Mouse (Mus musculus) neural tube, embryonic 13.5 days (tissue): ENCODE data around the gene Pacsin2. TPM values are rescaled to one million over a fixed set of nuclear protein-coding genes. Genes with fewer than 3 reads are reported as not detected.

Experiments used
- ATAC-seq: fragments of 200-750 bp; cut with Nextera tagmentation; 2 replicates; pipeline ENCODE4 v1.8.0; 2017; ENCODE audit warnings: low read depth, mild to moderate bottlenecking, moderate TSS enrichment, moderate library complexity
- H3K27ac ChIP-seq: fragments of 300-500 bp; sonication (generic); replicated peaks from 2 replicates; pipeline ENCODE4 v1.5.1; 2015; ENCODE audit warnings: moderate library complexity, mild to moderate bottlenecking, inconsistent platforms
- H3K27me3 ChIP-seq: fragments of 300-500 bp; sonication (generic); 2 replicates; pipeline ENCODE4 v1.6.1; 2015; ENCODE audit warnings: mild to moderate bottlenecking, inconsistent platforms
- H3K36me3 ChIP-seq: fragments of 300-500 bp; sonication (generic); 2 replicates; pipeline ENCODE4 v1.6.1; 2015; ENCODE audit warnings: mild to moderate bottlenecking, inconsistent platforms
- H3K4me1 ChIP-seq: fragments of 300-500 bp; sonication (generic); replicated peaks from 2 replicates; pipeline ENCODE4 v1.6.1; 2015; ENCODE audit warnings: inconsistent platforms
- H3K4me2 ChIP-seq: fragments of 300-500 bp; sonication (generic); 2 replicates; pipeline ENCODE4 v1.6.1; 2015; ENCODE audit warnings: inconsistent platforms, mild to moderate bottlenecking, moderate library complexity
- H3K4me3 ChIP-seq: fragments of 300-500 bp; sonication (generic); 2 replicates; pipeline ENCODE4 v1.5.1; 2015; ENCODE audit warnings: mild to moderate bottlenecking, inconsistent platforms
- H3K9ac ChIP-seq: fragments of 300-500 bp; sonication (generic); 2 replicates; pipeline ENCODE4 v1.6.1; 2015; ENCODE audit warnings: moderate library complexity, mild to moderate bottlenecking, inconsistent platforms
- H3K9me3 ChIP-seq: fragments of 300-500 bp; sonication (generic); 2 replicates; pipeline ENCODE4 v1.6.1; 2016; ENCODE audit warnings: inconsistent platforms
- WGBS: fragments of 180-500 bp; shearing (Covaris S2); methylation state at CpG from one replicate; pipeline ENCODE4 v1.1.7; 2015; 5-methylcytosine and 5-hydroxymethylcytosine counted together
- polyA plus RNA-seq: library from polyadenylated mRNA; unstranded; fragments of >200 nt; fragmentation: Nextera tagmentation; extraction: Ambion mirVana; gene quantifications from 2 replicates; pipeline ENCODE4 v1.2.1, GENCODE M21; 2015

Gene Pacsin2
- polyA plus RNA-seq, 1 experiment from 2014 or later: 29.6 TPM

- H3K4me3 ChIP-seq: no peak overlapping the region
- H3K4me2 ChIP-seq: no peak overlapping the region
- H3K36me3 ChIP-seq: no peaks in the 10 kb centered on the region
- ATAC-seq: no peak
- H3K9ac ChIP-seq: no peak overlapping the region
- H3K9me3 ChIP-seq: no peaks in the 10 kb centered on the region
- 0 out of 2 replicates have a peak, but pooled peaks cover 9% of the 10 kb centered on the region for H3K4me1 ChIP-seq
- no peak overlapping the region for H3K27ac ChIP-seq
- WGBS: 91% methylated on average over 5 of the region's 5 CpGs
- H3K27me3 ChIP-seq: no peaks in the 10 kb centered on the region
Observed at GRCm38 (mm10) chr15:83455637-83456036, 8.8 kb downstream of the Pacsin2 start.

- Histone ChIP-seq H3K4me3 (no peak overlapping the region), H3K9ac (no peak overlapping the region), H3K9me3 (no peaks in the 10 kb centered on the region), H3K27ac (no peak overlapping the region), H3K4me2 (no peak overlapping the region), H3K27me3 (no peaks in the 10 kb centered on the region), H3K36me3 (no peaks in the 10 kb centered on the region), H3K4me1 (0 out of 2 replicates have a peak, but pooled peaks cover 9% of the 10 kb centered on the region)
- WGBS: 84% methylated on average over 3 of the region's 3 CpGs
- ATAC-seq: no peak
Observed at GRCm38 (mm10) chr15:83455034-83455433, 9.4 kb downstream of the Pacsin2 start.

- no peaks in the 10 kb centered on the region for H3K9me3 ChIP-seq
- H3K27ac ChIP-seq: no peak overlapping the region
- no peak overlapping the region for H3K9ac ChIP-seq
- no peak overlapping the region for H3K4me3 ChIP-seq
- H3K36me3 ChIP-seq: no peaks in the 10 kb centered on the region
- H3K27me3 ChIP-seq: no peaks in the 10 kb centered on the region
- H3K4me2 ChIP-seq: no peak overlapping the region
- 91% methylated on average over 7 of the region's 7 CpGs for WGBS
- ATAC-seq: no peak
- H3K4me1 ChIP-seq: 0 out of 2 replicates have a peak, but pooled peaks cover 9% of the 10 kb centered on the region
Observed at GRCm38 (mm10) chr15:83454419-83454818, 10.0 kb downstream of the Pacsin2 start.

- H3K4me3 ChIP-seq: no peak overlapping the region
- no peaks in the 10 kb centered on the region for H3K36me3 ChIP-seq
- no peak for ATAC-seq
- WGBS: 88% methylated on average over 3 of the region's 3 CpGs
- H3K9me3 ChIP-seq: no peaks in the 10 kb centered on the region
- no peak overlapping the region for H3K4me2 ChIP-seq
- H3K27ac ChIP-seq: no peak overlapping the region
- no peaks in the 10 kb centered on the region for H3K27me3 ChIP-seq
- H3K4me1 ChIP-seq: 0 out of 2 replicates have a peak, but pooled peaks cover 9% of the 10 kb centered on the region
- no peak overlapping the region for H3K9ac ChIP-seq
Observed at GRCm38 (mm10) chr15:83453879-83454278, 10.5 kb downstream of the Pacsin2 start.

GRCm38 (mm10) chr15:83452219-83452760 is 12.1 kb downstream of the Pacsin2 start:
- no peak overlapping the region for H3K4me3 ChIP-seq
- H3K36me3 ChIP-seq: no peaks in the 10 kb centered on the region
- no peak for ATAC-seq
- H3K4me2 ChIP-seq: no peak overlapping the region
- no peak overlapping the region for H3K9ac ChIP-seq
- WGBS: 86% methylated on average over 7 of the region's 7 CpGs
- H3K27ac ChIP-seq: no peak overlapping the region
- peaks cover 17% of the 10 kb centered on the region for H3K4me1 ChIP-seq
- H3K9me3 ChIP-seq: no peaks in the 10 kb centered on the region
- H3K27me3 ChIP-seq: no peaks in the 10 kb centered on the region

GRCm38 (mm10) chr15:83451621-83452210 is 12.7 kb downstream of the Pacsin2 start:
- peaks cover 17% of the 10 kb centered on the region for H3K4me1 ChIP-seq
- no peaks in the 10 kb centered on the region for H3K36me3 ChIP-seq
- WGBS: 79% methylated on average over 7 of the region's 7 CpGs
- H3K4me3 ChIP-seq: no peak overlapping the region
- H3K27me3 ChIP-seq: no peaks in the 10 kb centered on the region
- H3K9me3 ChIP-seq: no peaks in the 10 kb centered on the region
- H3K9ac ChIP-seq: no peak overlapping the region
- H3K27ac ChIP-seq: no peak overlapping the region
- no peak overlapping the region for H3K4me2 ChIP-seq
- no peak for ATAC-seq

GRCm38 (mm10) chr15:83450007-83450406 is 14.4 kb downstream of the Pacsin2 start:
- WGBS: 82% methylated on average over 2 of the region's 2 CpGs

GRCm38 (mm10) chr15:83448646-83449045 is 15.8 kb downstream of the Pacsin2 start:
- Histone ChIP-seq H3K4me1 (peaks cover 34% of the 10 kb centered on the region), H3K27ac (no peak overlapping the region), H3K4me3 (no peak overlapping the region), H3K9me3 (no peaks in the 10 kb centered on the region), H3K4me2 (no peak overlapping the region), H3K36me3 (no peaks in the 10 kb centered on the region), H3K27me3 (no peaks in the 10 kb centered on the region), H3K9ac (no peak overlapping the region)
- WGBS: 82% methylated on average over 5 of the region's 5 CpGs
- no peak for ATAC-seq

More at GRCm38 (mm10) chr15:83450007-83450406, 14.4 kb downstream of the Pacsin2 start:
- Histone ChIP-seq H3K27me3 (no peaks in the 10 kb centered on the region), H3K4me1 (peaks cover 30% of the 10 kb centered on the region), H3K9ac (no peak overlapping the region), H3K4me2 (no peak overlapping the region), H3K9me3 (no peaks in the 10 kb centered on the region), H3K36me3 (no peaks in the 10 kb centered on the region), H3K27ac (no peak overlapping the region), H3K4me3 (no peak overlapping the region)
- no peak for ATAC-seq

GRCm38 (mm10) chr15:83447791-83448544 is 16.4 kb downstream of the Pacsin2 start:
- H3K27me3 ChIP-seq: no peaks in the 10 kb centered on the region
- H3K27ac ChIP-seq: no peak overlapping the region
- WGBS: 64% methylated on average over 10 of the region's 10 CpGs
- H3K9ac ChIP-seq: no peak overlapping the region
- no peak overlapping the region for H3K4me2 ChIP-seq
- peaks cover 33% of the 10 kb centered on the region for H3K4me1 ChIP-seq
- no peak for ATAC-seq
- no peaks in the 10 kb centered on the region for H3K36me3 ChIP-seq
- H3K4me3 ChIP-seq: no peak overlapping the region
- H3K9me3 ChIP-seq: no peaks in the 10 kb centered on the region

GRCm38 (mm10) chr15:83445908-83446307 is 18.5 kb downstream of the Pacsin2 start:
- ATAC-seq: no peak

GRCm38 (mm10) chr15:83445383-83445782 is 19.0 kb downstream of the Pacsin2 start:
- Histone ChIP-seq H3K27ac (no peak overlapping the region), H3K4me3 (no peak overlapping the region), H3K9me3 (no peaks in the 10 kb centered on the region), H3K36me3 (no peaks in the 10 kb centered on the region), H3K4me2 (no peak overlapping the region), H3K27me3 (no peaks in the 10 kb centered on the region), H3K4me1 (peaks cover 27% of the 10 kb centered on the region), H3K9ac (no peak overlapping the region)
- no peak for ATAC-seq
- WGBS: 63% methylated on average over 5 of the region's 5 CpGs

More at GRCm38 (mm10) chr15:83445908-83446307, 18.5 kb downstream of the Pacsin2 start:
- H3K4me1 ChIP-seq: peaks cover 27% of the 10 kb centered on the region
- no peak overlapping the region for H3K27ac ChIP-seq
- 91% methylated on average over 2 of the region's 2 CpGs for WGBS
- no peak overlapping the region for H3K9ac ChIP-seq
- no peak overlapping the region for H3K4me3 ChIP-seq
- no peaks in the 10 kb centered on the region for H3K27me3 ChIP-seq
- H3K9me3 ChIP-seq: no peaks in the 10 kb centered on the region
- H3K4me2 ChIP-seq: no peak overlapping the region
- no peaks in the 10 kb centered on the region for H3K36me3 ChIP-seq

- H3K4me2 ChIP-seq: no peak overlapping the region
- H3K9ac ChIP-seq: no peak overlapping the region
- H3K9me3 ChIP-seq: no peaks in the 10 kb centered on the region
- no peak overlapping the region for H3K27ac ChIP-seq
- peaks cover 27% of the 10 kb centered on the region for H3K4me1 ChIP-seq
- H3K27me3 ChIP-seq: no peaks in the 10 kb centered on the region
- no peak overlapping the region for H3K4me3 ChIP-seq
- WGBS: 82% methylated on average over 6 of the region's 6 CpGs
- ATAC-seq: no peak
- no peaks in the 10 kb centered on the region for H3K36me3 ChIP-seq
Observed at GRCm38 (mm10) chr15:83444425-83444824, 20.0 kb downstream of the Pacsin2 start.
